Mouse (Mus musculus) liver, embryonic 12.5 days (tissue): ENCODE measurements around the gene Sap30l. TPM values are rescaled to one million over a fixed set of nuclear protein-coding genes. Genes with fewer than 3 reads are reported as not detected.
"Not testable (repeated sequence)": the region's sequence is repeated elsewhere in the genome, so short reads cannot be mapped to it uniquely, and the experiment has no call there.

Experiments used
- ATAC-seq: fragments of 200-750 bp; cut with Nextera tagmentation; 2 replicates; pipeline ENCODE4 v1.8.0; 2017; ENCODE audit warnings: moderate number of reproducible peaks, mild to moderate bottlenecking, moderate library complexity
- H3K27ac ChIP-seq: fragments of 300-500 bp; sonication (generic); 2 replicates; pipeline ENCODE4 v1.5.1; 2016; ENCODE audit warnings: mild to moderate bottlenecking
- H3K27me3 ChIP-seq: fragments of 300-500 bp; sonication (generic); replicated peaks from 2 replicates; pipeline ENCODE4 v1.6.1; 2016; ENCODE audit warnings: mild to moderate bottlenecking, moderate library complexity
- H3K36me3 ChIP-seq: fragments of 300-500 bp; sonication (generic); 2 replicates; pipeline ENCODE4 v1.6.1; 2016; ENCODE audit warnings: mild to moderate bottlenecking, moderate library complexity
- H3K4me1 ChIP-seq: fragments of 300-500 bp; sonication (generic); 2 replicates; pipeline ENCODE4 v1.6.1; 2016
- H3K4me2 ChIP-seq: fragments of 300-500 bp; sonication (generic); 2 replicates; pipeline ENCODE4 v1.6.1; 2016; ENCODE audit warnings: mild to moderate bottlenecking, moderate library complexity
- H3K4me3 ChIP-seq: fragments of 300-500 bp; sonication (generic); 2 replicates; pipeline ENCODE4 v1.5.1; 2016; ENCODE audit warnings: mild to moderate bottlenecking, moderate library complexity
- H3K9ac ChIP-seq: fragments of 300-500 bp; sonication (generic); 2 replicates; pipeline ENCODE4 v1.6.1; 2016; ENCODE audit warnings: mild to moderate bottlenecking, moderate library complexity
- H3K9me3 ChIP-seq: fragments of 300-500 bp; sonication (generic); replicated peaks from 2 replicates; pipeline ENCODE4 v1.6.1; 2016; ENCODE audit warnings: mild to moderate bottlenecking, moderate library complexity
- WGBS: fragments of 180-500 bp; shearing (Covaris S2); methylation state at CpG from one replicate; pipeline ENCODE4 v1.1.7; 2016; ENCODE audit not compliant: insufficient replicate concordance; 5-methylcytosine and 5-hydroxymethylcytosine counted together
- polyA plus RNA-seq: library from polyadenylated mRNA; unstranded; fragments of >200 nt; fragmentation: Nextera tagmentation; extraction: Ambion mirVana; gene quantifications from 2 replicates; pipeline ENCODE4 v1.2.1, GENCODE M21; 2016

Gene Sap30l
- polyA plus RNA-seq, 1 experiment from 2014 or later = 9.2 TPM

DNA sequence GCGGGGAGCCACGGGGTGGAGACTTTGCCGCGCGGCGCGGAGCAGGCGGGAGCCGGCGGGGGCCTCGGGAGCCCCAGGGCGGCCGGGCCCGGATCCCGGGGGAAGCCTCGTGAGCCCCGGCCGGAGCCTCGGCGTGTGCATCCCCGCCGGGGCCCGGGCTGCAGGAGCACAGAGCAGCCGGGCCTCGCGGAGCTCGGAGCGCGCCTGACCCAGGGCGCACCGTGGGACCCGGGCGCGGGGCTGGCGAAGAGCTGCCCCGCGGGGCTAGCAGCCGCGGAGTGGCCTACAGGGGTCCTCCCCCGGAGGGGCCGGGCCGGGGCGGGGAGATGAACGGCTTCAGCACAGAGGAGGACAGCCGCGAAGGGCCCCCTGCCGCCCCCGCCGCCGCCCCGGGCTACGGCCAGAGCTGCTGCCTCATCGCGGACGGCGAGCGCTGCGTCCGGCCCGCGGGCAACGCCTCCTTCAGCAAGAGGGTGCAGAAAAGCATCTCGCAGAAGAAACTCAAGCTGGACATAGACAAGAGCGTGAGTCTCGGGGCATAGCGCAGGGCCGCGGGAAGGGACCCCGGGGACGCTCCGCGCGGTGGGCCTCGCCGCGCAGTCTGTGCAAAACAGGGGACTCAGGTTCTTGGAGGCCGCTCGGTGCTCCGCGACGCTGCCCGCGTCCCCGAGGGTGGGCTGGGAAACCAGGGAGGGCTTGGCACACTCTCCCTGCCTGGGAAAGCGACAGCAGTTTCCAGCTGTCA is 501 bp downstream of the Sap30l start:
- peak overlapping the region; percentile 75 for H3K27ac ChIP-seq

DNA sequence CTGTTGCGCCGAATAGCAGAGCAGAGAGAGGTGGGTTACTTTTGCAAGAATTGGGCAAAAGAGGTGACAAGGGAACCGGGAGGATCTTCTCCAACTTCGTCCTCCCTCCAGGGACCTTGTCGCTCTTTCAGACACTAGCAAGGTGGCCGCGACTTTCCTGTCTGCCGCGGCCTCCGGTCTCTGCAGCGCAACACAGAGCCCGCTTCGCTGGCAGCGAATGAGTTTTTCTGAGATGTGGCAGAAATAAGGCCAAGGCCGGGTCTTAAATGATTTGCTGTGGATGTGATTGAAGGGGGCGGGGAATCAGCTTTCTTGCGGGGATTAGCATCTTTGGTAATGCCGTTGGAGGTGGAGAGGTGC is 1.1 kb downstream of the Sap30l start:
- Histone ChIP-seq H3K4me1 (peaks cover 27% of the 10 kb centered on the region), H3K9me3 (no peaks in the 10 kb centered on the region), H3K4me3 (peak overlapping the region; percentile 96), H3K27ac (no peak overlapping the region), H3K27me3 (peaks cover 26% of the 10 kb centered on the region), H3K9ac (peak overlapping the region; percentile 93), H3K4me2 (peak overlapping the region; percentile 100), H3K36me3 (peaks cover 13% of the 10 kb centered on the region; the same call in 1 of the 2 replicates)
- no peak for ATAC-seq
- WGBS = 2% methylated on average over 18 of the region's 18 CpGs

More for the DNA sequence above, 501 bp downstream of the Sap30l start:
- peak overlapping the region; percentile 96 for H3K4me3 ChIP-seq
- ATAC-seq = no peak; the same call in 1 of the 2 replicates
- H3K9me3 ChIP-seq = no peaks in the 10 kb centered on the region
- H3K9ac ChIP-seq = peak overlapping the region; percentile 93
- peak overlapping the region; percentile 100 for H3K4me2 ChIP-seq
- peaks cover 11% of the 10 kb centered on the region; the same call in 1 of the 2 replicates for H3K36me3 ChIP-seq
- H3K27me3 ChIP-seq = peaks cover 26% of the 10 kb centered on the region
- 1% methylated on average over 82 of the region's 85 CpGs for WGBS
- H3K4me1 ChIP-seq = peaks cover 27% of the 10 kb centered on the region

DNA sequence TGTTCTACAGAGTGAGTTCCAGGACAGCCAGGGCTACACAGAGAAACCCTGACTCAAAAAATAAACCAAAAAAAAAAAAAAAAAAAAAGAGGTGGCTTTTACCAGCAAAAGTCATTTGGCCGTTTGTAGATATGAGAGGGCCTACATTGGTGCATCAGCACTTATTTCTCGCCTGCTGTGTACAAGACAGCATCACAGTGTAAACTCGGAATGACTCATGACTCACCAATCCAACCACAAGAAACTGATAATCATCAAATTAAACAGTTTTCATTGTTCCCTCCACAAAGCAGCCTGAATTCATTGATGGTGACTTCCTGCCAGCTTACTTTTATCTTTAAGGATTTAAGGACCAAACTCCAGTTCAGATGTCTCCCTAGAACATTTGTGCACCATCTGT is 3.6 kb downstream of the Sap30l start:
- H3K4me3 ChIP-seq = no peak overlapping the region
- no peaks in the 10 kb centered on the region for H3K9me3 ChIP-seq
- H3K4me2 ChIP-seq = no peak overlapping the region
- no peak overlapping the region for H3K27ac ChIP-seq
- H3K9ac ChIP-seq = no peak overlapping the region
- H3K4me1 ChIP-seq = peaks cover 25% of the 10 kb centered on the region
- H3K36me3 ChIP-seq = peaks cover 38% of the 10 kb centered on the region
- no peak for ATAC-seq
- 52% methylated on average over 3 of the region's 3 CpGs for WGBS
- peaks cover 23% of the 10 kb centered on the region for H3K27me3 ChIP-seq

DNA sequence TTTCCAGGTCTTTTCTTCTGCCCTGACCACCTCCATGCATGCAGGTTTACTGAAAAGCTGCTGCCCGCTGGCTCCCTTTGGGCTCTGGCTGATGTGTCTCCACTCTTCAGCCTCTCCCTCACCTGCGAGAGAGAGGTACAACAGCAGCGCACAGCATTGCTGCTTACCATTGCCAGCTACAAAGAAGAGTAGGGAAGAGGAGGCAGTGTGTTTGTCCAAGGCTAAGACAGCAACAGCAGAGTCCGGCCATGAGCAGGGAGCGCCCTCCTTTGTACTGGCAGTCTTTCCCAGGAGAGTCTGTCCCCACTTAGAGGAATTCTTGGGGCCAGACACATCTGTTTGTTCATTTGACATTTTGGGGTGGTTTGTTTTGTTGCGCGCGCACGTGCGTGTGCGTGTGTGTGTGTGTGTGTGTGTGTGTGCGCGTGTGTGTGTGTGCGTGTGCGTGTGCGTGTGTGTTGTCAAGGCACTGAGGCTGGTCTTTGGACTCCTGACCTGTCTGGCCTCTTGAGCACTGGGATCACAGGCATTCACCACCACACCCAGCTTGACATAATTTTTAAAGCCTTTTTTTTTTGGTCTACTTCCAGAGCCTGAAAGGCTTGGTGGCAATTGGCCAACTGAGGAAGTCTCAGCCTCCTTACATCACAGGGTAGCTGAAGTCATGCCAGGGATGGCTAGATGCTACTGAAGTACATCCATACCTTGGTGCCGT is 7.7 kb downstream of the Sap30l start:
- no peak overlapping the region for H3K9ac ChIP-seq
- H3K27me3 ChIP-seq = 0 out of 2 replicates have a peak, but pooled peaks cover under 1% of the 10 kb centered on the region
- H3K4me3 ChIP-seq = no peak overlapping the region
- H3K9me3 ChIP-seq = no peaks in the 10 kb centered on the region
- peaks cover 55% of the 10 kb centered on the region for H3K36me3 ChIP-seq
- WGBS = 90% methylated on average over 17 of the region's 17 CpGs
- H3K27ac ChIP-seq = no peak overlapping the region
- no peak overlapping the region for H3K4me2 ChIP-seq
- peaks cover 32% of the 10 kb centered on the region for H3K4me1 ChIP-seq
- ATAC-seq = no peak

DNA sequence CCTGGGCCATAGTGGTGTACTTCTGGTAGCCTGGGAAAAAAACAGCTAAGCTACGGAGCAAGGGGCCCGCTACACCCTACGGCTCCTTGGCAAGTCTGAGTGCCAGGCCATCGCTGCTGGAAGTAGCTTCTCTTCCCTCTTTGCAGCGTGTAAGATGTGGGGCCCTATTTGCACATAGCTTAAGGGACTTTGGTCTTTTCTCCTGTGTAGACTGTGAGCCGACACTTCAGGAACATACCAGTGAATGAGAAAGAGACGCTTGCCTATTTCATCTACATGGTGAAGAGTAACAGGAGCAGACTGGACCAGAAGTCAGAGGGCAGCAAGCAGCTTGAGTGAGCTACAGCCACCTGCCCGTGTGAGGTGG is 8.3 kb downstream of the Sap30l start:
- WGBS = 81% methylated on average over 8 of the region's 8 CpGs
- Histone ChIP-seq H3K36me3 (peaks cover 55% of the 10 kb centered on the region), H3K27ac (no peak overlapping the region), H3K4me3 (no peak overlapping the region), H3K9ac (no peak overlapping the region), H3K4me2 (no peak overlapping the region), H3K27me3 (no peaks in the 10 kb centered on the region), H3K9me3 (no peaks in the 10 kb centered on the region), H3K4me1 (peaks cover 33% of the 10 kb centered on the region)
- no peak for ATAC-seq

DNA sequence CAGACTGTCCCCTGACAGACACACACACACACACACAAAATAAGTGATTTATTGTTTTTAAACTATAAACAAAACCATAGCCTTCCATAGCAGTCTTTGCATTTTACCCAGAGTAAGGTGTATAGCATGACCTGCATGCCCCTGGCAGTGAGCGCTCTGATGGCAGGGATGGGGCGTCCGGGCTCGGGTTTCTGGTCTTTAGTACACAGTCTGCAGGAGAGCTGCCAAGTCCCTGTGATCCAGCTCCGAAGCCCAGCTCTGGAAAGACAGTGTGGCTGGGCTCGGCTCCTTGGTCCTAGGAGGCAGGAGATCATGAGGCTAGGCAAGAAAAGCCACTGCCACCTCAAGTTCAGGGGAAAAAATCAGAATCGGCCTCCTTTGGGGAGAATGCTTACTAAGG is 9.6 kb downstream of the Sap30l start:
- WGBS = 81% methylated on average over 7 of the region's 7 CpGs
- no peaks in the 10 kb centered on the region for H3K27me3 ChIP-seq

DNA sequence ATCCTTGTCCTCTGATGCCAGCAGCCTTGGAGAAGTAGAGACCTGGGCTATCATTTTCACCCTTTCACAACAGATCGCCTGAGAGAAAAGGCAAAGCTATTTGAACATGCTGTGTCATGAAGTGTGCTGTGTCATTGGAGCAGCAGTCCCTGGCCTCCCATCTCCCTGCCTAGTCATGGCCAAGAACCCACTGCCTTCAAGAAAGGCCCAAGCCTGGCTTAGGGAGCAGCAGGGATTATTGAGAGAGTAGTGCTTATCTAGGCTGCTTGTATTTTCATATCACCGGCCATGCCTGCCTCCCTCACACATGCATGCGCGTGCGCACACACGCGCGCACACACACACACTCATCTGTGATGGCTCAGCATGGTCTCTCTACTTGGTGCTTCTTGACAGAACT is 10.8 kb downstream of the Sap30l start:
- peak overlapping the region; percentile 43; the same call in 1 of the 2 replicates for H3K9ac ChIP-seq
- ATAC-seq = peak; percentile 94
- H3K4me2 ChIP-seq = peak overlapping the region; percentile 37
- H3K27me3 ChIP-seq = peaks cover 4% of the 10 kb centered on the region; the same call in 1 of the 2 replicates
- H3K4me3 ChIP-seq = no peak overlapping the region
- H3K27ac ChIP-seq = peak overlapping the region; percentile 88
- H3K9me3 ChIP-seq = no peaks in the 10 kb centered on the region
- H3K4me1 ChIP-seq = peaks cover 42% of the 10 kb centered on the region
- peaks cover 45% of the 10 kb centered on the region for H3K36me3 ChIP-seq
- WGBS = 79% methylated on average over 8 of the region's 8 CpGs

More for the DNA sequence above, 9.6 kb downstream of the Sap30l start:
- H3K9me3 ChIP-seq = no peaks in the 10 kb centered on the region
- no peak overlapping the region for H3K4me3 ChIP-seq
- no peak overlapping the region for H3K4me2 ChIP-seq
- H3K27ac ChIP-seq = peak overlapping the region; percentile 88; the same call in 1 of the 2 replicates
- H3K9ac ChIP-seq = no peak overlapping the region
- peaks cover 42% of the 10 kb centered on the region for H3K4me1 ChIP-seq
- H3K36me3 ChIP-seq = peaks cover 54% of the 10 kb centered on the region
- no peak for ATAC-seq

DNA sequence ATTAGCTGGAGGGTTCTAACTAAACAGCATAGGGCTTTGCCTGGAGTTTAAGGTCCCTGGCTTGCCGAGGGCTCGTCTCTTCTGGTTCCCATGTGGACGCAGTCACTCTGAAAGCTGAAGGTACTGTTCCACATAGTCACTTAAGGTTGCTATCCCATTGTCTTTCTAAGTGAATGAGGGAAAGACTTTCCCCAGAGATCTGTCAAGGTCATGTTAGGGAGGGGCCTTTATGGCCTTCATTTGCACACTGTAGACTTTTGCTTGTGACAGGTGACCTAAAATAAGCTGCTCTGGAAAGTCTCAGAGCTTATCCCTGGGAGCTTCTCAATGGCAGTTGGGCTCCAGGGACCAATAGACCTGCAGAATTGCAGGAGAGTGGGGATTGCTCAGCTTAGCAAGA is 12.2 kb downstream of the Sap30l start:
- Histone ChIP-seq H3K9me3 (no peaks in the 10 kb centered on the region), H3K9ac (no peak overlapping the region), H3K36me3 (peaks cover 32% of the 10 kb centered on the region), H3K27ac (no peak overlapping the region), H3K27me3 (peaks cover 12% of the 10 kb centered on the region; the same call in 1 of the 2 replicates), H3K4me1 (peaks cover 42% of the 10 kb centered on the region), H3K4me3 (no peak overlapping the region), H3K4me2 (no peak overlapping the region)
- no peak for ATAC-seq
- 73% methylated on average over 3 of the region's 3 CpGs for WGBS

DNA sequence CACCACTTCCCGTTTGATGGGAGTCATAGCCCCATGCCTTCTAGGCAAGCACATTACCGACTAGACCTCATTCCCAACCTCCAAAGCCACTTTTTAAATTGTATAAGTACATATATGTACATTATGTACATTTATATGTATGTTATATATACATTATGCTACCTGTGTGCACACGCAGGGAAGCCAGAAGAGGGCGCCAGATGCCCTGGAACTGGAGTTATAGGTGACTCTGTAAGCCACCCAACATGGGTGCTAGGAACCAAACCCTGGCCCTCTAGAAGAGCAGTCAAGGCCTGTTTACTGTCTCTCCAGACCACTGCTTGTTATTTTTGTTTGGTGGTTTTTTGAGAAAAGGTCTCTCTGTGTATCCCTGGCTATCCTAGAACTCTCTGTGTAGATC is 16.8 kb downstream of the Sap30l start:
- H3K4me1 ChIP-seq = peaks cover 17% of the 10 kb centered on the region
- ATAC-seq = no peak
- H3K9me3 ChIP-seq = no peaks in the 10 kb centered on the region
- no peak overlapping the region for H3K4me3 ChIP-seq
- no peak overlapping the region for H3K27ac ChIP-seq
- WGBS = 75% methylated on average over 4 of the region's 4 CpGs
- no peak overlapping the region for H3K9ac ChIP-seq
- peaks cover 19% of the 10 kb centered on the region; the same call in 1 of the 2 replicates for H3K27me3 ChIP-seq
- no peak overlapping the region for H3K4me2 ChIP-seq
- H3K36me3 ChIP-seq = no peaks in the 10 kb centered on the region

DNA sequence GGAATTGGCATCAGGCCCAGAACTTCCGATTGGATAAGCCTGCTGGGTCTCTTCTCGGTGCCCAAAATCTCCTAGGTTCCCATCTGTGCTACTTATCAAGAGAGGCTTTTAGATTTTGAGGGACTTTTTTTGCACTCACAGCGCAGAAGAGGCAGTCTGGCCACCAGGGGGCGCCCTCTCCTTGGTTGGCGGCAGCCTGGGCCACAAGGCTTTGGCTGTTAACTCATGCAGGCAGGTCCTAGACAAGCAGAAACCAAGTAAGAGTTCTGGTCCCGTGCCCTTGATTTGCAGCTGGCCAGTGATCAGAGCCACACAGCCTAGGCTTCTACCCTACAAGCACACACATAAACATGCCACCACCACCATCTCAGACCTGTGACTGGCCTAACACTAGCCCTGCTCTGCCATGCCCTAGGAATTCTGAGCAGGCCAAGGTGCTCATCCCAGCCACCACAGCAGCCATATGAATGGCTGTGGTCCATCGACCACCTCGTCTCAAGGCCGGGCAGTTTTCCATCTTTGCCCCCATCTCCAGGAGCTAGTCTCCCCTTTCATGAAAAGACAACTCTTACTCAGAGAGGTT is 18.7 kb downstream of the Sap30l start:
- WGBS = 24% methylated on average over 9 of the region's 9 CpGs
- no peak overlapping the region for H3K9ac ChIP-seq
- H3K9me3 ChIP-seq = no peaks in the 10 kb centered on the region
- H3K36me3 ChIP-seq = no peaks in the 10 kb centered on the region
- ATAC-seq = peak; percentile 44; the same call in 1 of the 2 replicates
- peaks cover 9% of the 10 kb centered on the region for H3K4me1 ChIP-seq
- no peak overlapping the region for H3K4me3 ChIP-seq
- no peak overlapping the region for H3K27ac ChIP-seq
- peaks cover 26% of the 10 kb centered on the region for H3K27me3 ChIP-seq
- no peak overlapping the region for H3K4me2 ChIP-seq

DNA sequence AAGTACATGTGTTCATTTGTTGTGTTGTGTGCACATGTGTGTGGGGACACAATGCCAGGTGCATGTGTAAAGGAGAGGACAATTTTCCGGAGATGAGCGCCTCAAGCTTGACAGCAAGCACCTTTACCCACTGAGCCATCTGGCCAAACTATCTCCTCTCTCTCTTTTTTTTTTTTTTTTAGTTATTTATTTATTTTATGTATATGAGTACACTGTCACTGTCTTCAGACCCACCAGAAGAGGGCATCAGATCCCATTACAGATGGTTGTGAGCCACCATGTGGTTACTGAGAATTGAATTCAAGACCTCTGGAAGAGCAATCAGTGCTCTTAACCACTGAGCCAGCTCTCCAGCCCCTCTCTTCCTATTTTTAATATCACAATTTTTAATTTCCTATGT is 21.7 kb downstream of the Sap30l start:
- not testable (repeated sequence) for H3K9ac ChIP-seq, H3K4me2 ChIP-seq, H3K4me1 ChIP-seq, H3K27ac ChIP-seq, H3K4me3 ChIP-seq, H3K9me3 ChIP-seq, H3K36me3 ChIP-seq, ATAC-seq
- peaks cover 47% of the 10 kb centered on the region for H3K27me3 ChIP-seq
- 76% methylated on average over 2 of the region's 2 CpGs for WGBS

DNA sequence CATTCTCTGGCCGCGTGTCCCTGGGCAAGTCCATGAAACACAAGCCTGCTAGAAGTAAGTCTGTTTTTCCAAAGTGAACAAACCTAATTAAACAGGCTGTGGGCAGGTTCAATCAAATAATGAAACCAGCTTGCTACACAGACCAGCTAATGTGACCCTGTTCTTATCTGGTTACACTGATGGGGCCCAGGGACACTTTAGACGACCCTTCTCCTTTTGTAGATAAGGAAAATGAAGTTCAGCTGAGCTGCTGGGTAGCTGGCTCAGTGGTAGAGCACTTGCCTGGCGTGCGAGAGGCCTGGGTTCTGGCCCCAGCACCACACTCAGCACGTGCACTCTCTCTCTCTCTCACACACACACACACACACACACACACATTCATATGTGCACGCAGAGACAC is 22.3 kb downstream of the Sap30l start:
- 0 out of 2 replicates have a peak, but pooled peaks cover 5% of the 10 kb centered on the region for H3K4me1 ChIP-seq
- H3K9ac ChIP-seq = no peak overlapping the region
- no peak overlapping the region for H3K4me2 ChIP-seq
- no peaks in the 10 kb centered on the region for H3K9me3 ChIP-seq
- ATAC-seq = no peak
- H3K36me3 ChIP-seq = no peaks in the 10 kb centered on the region
- H3K27ac ChIP-seq = no peak overlapping the region
- no peak overlapping the region for H3K4me3 ChIP-seq
- peaks cover 50% of the 10 kb centered on the region for H3K27me3 ChIP-seq
- 47% methylated on average over 7 of the region's 7 CpGs for WGBS
